Mouse (Mus musculus): ENCODE measurements at regions not wholly inside any gene's neighbourhood (a gene's known extent, or its start where the extent isn't known, plus 50 kb on each side); places are given as distances from the start of the nearest gene placed in this dataset.

DNA sequence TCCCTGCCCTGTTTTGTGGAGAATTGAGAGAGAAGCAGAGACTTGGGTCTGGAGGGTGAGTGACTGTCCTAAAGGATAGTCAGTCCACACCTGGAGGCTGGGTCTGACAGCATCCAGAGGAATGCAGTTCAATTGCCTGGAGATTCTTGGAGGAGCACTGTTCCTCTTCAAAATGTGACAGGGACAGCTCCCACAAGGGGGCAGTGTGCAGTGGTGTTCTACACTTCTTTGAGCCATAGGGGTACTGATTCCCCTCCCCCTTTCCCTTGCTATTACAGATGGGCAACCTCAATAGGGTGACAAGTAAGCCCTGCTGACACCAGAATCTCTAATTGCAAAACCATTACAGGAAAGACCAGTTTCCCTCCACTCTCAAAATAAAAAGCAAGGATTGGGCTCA, 63.7 kb upstream of the Gm773 start:
- peak in 1 of 2 experiments; percentile 32 for DNase-seq (ENCODE audit: extremely low spot score in 1 of 2, low spot score in 1 of 2)

GRCm38 (mm10) chrX:56274170-56274569, 61.5 kb upstream of the Gm773 start:
- DNase-seq (ENCODE audit: extremely low spot score in 1 of 2, low spot score in 1 of 2) = peak in 1 of 2 experiments; percentile 27

DNA sequence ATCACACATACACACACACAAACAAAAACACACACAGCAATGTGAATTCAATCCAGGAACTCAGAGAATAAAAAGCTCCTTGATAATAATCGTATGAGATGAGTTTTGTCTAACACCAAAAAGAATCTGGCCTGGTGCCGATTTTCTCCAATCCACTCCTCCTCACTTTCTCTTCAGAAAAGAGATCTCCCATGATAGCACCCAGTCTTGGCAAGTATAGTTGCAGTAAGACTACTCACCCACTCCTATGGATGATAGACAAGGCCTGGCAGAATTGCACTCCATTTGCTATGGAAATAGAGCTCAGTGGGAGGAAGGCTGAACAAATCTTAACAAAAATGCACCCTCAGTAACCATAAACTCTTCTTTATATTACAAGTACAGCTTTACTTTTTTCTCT, 57.0 kb upstream of the Gm773 start:
- no peak for DNase-seq (ENCODE audit: extremely low spot score in 1 of 2, low spot score in 1 of 2)
